Mouse (Mus musculus) urinary bladder, postnatal 10 days (tissue): ENCODE results near the gene Usp54.

Experiments used
- DNase-seq: peaks from one replicate; pipeline ENCODE4 v3.0.0; 2022; ENCODE audit warnings: low spot score

The Usp54 gene

DNA sequence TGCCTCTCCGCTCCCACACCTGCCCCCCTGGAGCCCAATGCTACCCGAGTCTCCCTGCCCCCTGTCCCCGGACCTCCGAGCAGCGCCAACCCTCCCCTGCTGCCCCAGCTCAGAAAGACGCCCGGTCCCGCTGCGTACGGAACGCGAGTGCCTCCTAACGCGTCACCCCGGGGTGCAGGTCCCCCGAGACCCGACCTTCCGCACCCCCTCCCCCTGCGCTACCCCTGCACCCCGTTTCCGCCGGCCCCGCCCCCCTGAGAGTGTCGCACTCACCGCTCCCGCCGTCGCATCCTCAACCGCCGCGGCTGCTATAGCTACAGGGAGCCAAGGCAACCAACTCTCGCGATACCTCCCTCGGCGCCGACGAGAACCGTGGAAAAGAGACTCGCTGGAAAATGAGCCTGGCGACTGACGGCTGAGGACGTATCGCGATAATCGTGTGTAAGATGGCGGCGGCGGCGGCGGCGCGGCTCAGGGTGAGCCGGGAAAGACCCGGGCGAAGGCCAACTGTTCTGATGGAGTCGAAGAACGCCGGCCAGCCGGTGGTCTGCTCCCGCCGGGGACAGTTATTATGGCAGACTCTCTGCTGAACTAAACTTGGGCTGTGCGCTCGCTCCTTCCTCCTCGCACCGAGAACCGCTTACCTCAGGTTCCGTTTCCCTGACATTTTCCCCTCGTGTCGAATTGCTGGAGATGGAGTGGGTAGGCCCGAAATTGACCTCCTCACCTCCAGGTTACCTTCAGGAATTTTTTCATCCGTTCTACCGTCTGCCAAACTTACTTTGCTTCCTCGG is at the start of gene Usp54:
Gene Usp54, minus strand, starts transcription at position 420 of the 794 bp plus-strand sequence.
- peak; percentile 94 for DNase-seq

DNA sequence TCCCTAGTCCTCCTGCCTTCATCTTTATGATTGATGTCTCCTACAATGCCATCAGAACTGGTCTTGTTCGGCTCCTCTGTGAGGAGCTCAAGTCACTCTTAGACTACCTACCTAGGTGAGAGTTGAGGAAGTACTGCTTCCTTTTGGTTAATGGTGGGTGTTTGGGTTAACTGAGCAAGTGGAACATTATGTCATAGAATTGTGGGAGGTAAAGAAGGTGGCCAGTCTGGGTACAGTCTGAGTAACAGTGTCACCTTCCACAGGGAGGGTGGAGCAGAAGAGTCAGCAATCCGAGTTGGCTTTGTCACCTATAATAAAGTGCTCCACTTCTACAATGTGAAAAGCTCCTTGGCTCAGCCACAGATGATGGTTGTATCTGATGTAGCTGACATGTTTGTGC is 48.1 kb upstream of the Usp54 start:
- no peak for DNase-seq

DNA sequence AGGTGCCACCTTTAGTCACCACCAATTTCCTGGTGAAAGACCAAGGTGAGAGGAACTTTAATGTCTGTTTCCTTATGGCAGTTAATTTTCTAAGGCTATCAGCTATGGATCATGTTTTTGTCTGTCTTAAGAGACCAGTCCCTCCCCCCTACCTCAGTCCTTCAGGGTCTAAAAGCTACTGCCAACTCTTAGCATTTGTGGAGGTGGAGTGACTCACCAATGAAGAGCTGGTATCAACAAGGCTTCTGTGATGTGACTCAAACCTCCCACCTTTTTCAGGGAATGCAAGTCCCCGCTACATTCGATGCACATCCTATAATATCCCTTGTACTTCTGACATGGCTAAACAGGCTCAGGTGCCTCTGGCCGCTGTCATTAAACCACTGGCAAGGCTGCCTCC is 45.7 kb upstream of the Usp54 start:
- DNase-seq: no peak

DNA sequence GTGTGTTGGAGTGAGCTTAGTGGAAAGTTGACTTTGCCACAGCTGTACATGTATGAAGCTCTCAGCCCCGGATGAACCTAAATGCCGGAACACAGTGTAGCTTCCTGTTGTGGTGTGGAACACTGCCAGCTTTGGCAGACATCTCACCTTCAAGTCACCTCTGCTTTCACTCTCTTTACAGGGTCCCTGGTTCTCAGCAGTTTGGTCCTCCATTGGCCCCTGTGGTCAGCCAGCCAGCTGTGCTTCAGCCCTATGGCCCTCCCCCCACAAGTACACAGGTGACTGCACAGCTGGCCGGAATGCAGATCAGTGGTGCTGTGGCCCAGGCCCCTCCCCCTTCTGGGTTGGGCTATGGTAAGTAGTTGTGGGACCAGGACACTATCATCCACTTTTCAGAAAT is 41.6 kb upstream of the Usp54 start:
- DNase-seq: no peak

DNA sequence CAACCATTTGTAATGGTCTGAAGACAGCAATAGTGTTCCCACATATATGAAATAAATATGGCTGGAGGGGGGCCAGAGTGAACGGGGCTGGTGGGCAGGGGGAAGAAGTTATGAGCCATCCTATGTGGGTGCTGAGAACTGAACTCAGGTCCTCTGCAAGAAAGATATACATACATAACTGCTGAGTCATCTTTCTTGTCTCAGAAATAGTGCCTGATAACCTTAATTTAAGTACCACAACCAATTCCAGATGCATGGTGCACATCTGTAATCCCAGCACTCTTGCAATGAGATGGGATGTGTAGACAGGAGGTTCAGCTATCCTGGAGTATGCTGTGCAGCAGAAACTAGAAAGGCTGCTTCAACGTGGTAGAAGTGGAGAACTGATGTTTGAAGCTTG is 40.9 kb upstream of the Usp54 start:
- no peak for DNase-seq

DNA sequence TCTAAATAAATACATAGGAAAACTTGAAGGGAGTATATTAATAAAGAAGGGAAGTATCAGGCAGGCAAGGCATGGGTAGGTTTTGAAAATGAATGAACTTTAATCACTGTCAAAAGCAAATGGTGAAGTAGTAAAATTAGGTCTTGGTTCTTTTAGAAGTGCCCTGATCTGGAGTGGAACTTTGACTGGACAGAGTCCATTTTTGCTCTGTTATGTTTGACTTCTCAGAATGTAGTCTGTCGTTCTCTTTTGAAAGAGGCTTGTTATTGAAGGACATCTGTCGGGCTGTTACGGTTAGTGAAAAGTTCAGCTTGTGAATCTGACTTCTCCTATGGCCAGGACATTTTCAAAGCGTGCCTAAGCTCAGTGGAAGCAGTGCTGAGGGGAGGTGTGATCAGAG is 37.0 kb upstream of the Usp54 start:
- no peak for DNase-seq

DNA sequence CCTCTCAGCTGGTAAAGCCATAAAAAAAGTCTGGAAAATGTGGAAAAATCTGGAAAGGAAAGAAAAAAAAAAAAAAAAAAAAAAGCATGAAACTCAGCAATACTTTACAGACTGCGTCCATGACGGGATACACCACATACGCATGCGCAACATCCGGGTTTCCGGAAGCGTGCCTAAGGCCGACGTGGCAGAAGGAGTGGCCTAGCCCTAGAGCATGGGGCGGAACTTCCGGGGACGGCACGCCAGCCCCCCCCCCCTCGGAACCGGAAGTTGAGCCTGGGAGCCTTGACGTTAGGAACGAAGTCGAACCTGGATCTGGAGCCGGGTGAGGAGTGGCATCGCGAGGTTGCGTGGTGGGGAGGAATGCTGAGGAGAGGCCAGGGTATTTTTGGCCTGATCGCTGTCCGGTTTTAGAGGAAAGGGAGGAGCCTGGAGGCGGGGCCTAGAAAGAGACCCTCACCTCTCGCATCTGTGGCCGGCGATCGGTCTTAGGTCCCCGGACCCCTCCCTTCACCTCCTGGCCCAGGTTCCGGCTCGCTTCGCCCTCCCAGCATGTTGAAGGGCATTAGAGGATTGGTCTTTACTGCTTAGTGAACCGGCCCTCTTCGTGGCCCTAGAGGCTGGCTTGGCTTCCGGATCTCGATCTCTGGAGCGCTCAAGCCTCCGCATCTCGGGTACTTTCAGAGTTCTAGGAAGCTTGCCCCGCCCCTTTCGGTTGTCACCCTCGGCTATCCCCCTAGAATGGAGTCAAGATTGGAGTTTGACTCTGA is 33.4 kb upstream of the Usp54 start, which contains the start of gene Sec24c:
Gene Sec24c, plus strand, starts transcription at position 245 of the 770 bp plus-strand sequence.
- DNase-seq: peak; percentile 98

DNA sequence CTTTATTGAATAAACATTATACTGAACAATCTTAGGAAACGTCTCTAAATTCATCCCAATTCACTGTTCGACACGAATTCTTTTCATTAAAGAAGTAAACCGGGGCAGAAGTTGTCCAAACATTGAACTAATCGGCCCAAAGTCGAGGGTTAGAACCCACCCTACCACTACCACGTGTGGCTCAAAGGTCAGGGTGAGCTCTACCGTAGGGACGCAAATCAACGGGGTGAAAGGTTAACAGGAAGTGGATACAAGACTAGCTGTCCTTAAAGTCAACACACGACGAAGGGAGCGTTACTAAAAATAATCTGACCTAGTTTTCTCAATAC is 32.8 kb upstream of the Usp54 start:
- DNase-seq: no peak

DNA sequence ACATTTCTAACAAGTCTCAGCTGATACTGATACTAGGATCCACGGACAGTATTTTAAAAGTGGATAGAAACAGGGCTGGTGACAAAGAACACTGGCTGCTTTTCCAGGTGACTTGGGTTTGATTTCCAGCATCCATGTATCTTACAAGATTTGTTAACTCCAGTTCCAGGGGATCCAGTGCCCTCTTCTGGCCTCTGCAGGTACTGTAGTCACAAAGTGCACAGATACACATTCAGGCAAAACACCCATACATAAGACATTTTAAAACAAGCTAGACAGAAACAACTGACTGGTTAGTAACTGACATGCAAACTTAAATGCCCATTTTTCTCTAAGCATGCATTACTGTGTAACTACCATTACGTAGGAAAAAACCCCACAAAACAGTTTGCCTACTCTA is 32.1 kb upstream of the Usp54 start:
- DNase-seq: no peak

DNA sequence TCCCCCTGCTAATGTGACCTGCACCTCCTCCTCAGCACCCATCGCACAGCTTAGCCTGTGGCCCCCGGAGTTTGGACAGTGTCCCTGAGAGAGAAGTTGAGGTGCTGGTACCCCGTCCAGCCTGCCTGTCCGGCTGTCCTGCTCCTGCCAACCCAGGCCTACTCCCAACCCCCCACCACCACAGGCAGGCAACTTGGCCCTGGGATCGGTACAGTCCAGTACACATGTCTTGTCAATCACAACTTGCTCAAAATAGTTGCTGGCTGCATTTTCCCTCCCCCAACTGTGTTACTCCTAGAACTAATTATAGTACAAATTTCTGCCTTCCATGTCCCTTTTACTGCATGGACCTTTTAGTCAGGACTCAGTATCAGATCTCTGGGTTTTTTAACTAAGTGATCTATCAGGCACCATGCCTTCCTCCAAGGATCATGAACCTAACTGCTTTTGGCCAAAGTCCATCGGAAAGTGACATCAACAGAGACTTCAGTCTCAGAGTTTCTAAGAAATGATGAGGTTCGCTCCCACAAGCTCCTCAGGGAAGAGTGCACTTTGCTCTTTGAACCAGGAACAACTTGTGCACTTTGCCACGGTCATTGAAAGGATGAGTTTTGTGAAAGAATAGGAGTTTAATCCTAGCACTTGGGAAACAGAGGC is 27.4 kb upstream of the Usp54 start, which contains the start of gene Synpo2l:
Gene Synpo2l, minus strand, starts transcription at position 201 of the 657 bp plus-strand sequence.
- no peak for DNase-seq

DNA sequence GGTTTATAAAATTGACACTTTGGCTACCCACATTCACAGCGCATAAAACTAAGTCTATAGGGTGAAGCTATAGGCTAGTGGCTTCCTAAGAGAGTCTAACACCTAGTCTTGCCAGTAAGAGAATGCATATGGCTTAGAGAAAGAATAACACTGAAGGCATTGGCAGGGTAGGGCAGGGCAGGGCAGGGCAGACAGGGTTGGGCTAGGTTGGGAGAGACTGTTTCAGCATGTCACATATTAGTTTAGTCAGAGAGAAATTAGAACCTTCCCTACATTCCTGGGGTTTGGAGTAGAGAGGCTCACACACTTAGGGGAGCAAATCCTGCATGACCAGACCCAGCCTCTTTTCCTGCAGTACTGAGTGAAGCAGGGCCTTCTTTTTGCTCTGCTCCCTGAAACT is 26.6 kb upstream of the Usp54 start:
- no peak for DNase-seq

DNA sequence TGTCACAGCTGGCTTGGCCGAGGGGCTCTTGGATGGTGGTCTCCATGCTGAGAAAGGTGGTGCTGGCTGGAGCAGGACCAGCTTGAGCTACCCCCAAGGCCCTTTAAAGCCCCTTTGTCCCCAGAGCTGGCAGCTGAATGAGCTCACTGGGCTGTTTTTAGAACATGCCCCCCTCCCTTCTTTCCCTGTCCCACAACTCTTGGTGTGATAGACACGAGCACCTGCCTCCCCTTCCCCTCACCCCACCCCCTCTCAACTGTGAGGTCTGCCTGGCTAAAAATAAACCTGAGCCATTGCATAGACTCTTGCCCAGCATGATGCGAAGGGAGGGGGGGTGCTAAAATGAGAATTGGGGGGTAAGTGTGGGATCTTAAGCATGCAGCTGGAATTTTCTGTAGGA is 23.6 kb upstream of the Usp54 start:
- no peak for DNase-seq

DNA sequence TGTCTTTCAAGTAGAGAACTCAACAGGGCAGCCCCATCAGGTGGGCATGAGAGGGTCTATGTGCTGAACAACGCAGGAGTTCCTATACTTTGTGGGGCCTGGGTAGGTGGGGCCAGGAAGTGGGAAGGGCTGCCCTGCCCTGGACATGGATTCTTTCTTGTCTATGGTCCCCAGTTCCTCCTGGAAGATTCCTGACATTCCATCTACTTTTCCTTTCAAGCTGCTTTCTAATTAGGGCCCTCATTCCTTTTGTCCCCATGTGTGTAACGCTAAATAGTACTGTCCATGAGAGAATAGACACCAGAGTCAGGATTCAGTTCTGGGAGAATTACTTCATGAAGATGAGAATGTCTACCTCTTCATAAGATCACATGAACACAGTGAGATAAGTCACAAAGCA is 22.7 kb upstream of the Usp54 start:
- no peak for DNase-seq

DNA sequence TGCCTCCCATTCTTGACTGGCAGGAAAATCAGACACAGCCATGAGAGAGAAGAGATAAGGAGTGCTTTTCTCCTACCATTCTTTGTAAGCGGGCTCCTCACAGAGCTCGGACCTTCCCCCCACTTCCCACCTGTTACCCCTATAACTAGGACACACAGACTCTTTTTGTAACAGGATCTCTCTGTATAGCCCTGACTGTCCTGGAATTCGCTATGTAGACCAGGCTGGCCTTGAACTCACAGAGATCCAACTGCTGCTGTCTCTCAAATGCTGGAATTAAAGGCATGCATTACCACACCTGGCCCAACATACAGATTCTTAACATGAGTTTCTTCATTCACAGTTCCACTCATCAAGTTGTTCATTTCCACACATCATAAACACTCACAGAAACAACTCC is 21.9 kb upstream of the Usp54 start:
- no peak for DNase-seq

DNA sequence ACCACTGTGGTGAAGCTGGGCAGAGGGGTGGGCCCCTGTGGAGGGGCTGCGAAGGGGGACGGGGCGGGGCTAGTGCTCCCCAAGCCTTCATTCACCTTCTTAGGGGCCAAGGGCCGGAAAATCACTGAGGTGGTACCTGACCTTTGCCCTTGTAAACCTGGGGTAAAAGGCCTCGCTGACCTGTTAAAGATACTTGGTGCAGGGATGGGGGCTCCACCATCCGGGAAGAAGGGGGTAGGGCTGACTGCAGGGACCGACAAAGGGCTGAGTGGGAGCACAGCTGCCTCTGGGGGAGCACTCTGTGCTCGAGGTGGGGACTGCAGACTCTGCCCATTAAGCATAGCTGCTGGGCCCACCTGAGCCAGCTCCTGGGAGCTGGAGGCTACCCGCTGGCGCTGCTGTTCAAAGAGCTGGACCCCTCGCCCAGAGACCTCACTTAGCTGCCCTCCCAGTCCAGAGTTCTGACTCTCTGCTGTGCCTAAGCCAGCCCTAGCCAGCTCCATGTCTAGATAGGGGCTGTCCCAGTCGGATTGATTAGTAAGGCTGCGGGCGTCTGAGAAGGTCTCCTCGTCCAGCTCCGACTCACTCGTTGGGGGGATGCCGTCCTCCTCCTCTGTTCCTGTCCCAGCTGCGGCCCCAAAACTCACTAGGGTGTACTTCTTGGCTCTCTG is 20.9 kb upstream of the Usp54 start:
- DNase-seq: no peak

DNA sequence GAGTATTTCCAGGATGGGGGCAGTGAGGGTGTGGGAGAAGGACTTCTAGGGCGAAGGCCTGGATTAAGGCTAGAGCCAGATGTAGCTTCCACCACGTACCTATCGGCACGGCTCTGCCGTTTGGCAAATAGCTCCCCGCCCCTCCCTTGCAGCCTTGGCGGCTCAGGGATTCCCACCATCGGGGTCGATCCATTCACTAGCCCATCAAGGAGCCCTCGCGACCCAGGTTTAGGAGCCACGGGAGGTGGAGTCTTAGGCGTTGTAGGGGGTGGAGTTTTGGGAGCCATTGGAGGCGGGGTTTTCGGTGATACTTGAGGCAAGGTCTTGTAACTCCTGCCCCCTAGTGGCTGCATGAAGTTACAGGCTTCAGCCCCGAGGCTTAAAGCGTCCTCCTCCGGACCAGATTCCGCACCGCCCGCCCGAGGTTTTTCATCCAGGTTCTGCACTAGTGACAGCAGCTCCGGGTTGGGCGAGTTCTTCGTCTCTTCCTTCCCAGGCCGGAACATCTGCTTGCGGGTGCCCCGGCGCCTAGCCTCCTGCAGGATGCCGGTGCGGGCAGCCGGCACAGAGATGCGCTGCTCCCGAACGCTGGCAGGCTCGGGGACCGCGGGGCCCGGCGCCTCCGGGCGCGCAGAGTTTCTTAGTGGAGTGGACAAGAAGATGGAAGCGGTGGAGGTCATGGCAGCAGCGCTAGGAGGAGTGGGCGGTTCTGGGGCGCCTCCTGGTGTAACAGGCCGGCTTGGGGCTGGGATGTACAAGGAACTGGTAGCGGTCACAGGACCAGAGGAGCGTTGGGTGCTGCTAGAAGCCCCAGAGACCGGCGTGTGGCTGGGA is 20.2 kb upstream of the Usp54 start:
- DNase-seq: peak; percentile 63

DNA sequence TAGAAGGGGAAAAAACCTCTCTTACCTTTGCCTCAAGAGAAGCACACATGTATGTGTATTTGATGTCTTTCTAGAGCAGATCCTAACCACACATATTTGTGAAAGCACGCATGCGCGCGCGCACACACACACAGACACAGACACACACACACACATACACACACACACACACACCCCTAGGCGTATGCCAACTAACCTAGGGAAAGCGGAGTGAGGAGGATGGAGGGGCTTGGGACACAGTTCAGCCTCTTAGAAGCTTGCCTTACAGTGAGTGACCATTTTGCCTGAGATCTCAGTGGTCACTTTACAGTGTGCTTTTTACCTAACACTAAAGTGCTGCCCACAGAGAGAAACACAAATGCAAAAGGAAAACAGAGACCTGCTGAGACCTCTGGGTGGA is 18.8 kb upstream of the Usp54 start:
- DNase-seq: no peak

DNA sequence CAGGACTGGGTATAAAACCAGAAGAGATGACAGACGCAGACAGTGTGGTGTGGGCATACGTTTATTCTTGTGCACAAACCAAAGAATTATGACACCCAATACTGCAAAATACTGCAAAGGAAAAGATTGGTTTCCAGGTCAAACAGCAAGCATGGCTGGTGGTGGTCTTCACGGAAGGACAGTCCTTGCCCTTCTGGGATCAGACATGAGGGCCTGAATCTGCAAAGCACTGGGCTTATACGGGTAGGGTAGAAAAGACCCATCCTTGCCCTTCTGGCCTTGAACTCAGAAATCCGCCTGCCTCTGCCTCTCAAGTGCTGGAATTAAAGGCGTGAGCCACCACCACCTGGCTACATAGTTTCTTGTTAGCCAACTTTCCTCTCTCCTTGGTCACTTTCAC is 18.0 kb upstream of the Usp54 start:
- no peak for DNase-seq

DNA sequence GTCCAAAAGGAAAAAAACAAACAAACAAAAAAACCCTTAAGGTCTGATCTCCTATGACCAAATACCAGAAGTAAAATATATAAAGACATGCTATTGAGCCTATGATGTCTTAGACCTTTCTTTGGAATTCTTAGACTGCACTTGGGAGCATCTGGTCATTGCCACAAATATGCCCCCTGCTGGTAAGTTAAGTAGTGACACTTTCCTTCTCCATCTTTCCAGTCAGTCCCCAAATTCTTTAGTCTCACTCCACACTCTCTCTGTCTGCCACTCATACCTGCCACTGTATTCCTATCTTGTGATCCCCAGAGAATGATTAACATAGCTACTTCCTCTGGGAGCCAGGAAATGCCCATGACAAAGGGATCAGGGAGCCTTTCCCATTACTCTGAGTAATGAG is 17.5 kb upstream of the Usp54 start:
- no peak for DNase-seq

DNA sequence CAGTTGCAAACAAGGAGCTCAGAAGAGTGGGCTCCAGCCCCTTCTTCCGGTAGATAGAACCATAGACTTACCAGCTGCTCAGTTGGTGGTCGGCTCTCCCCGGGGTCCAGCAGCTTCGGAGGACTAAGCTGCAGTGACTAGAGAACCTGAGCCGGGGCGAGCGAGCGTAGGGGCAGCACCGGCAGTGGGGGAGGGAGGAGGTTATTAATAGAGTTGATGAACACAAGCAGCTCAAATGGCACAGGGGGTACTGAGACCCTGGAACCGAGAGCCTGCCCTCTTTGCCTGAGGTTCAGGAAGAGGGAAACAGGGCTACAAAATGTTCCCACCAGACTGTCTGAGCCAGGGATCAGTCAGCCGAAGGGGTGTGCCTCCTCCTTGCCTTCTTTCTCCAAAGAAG is 15.5 kb upstream of the Usp54 start, which contains the start of gene Myoz1:
Gene Myoz1, minus strand, starts transcription at position 180 of the 400 bp plus-strand sequence.
- DNase-seq: no peak

DNA sequence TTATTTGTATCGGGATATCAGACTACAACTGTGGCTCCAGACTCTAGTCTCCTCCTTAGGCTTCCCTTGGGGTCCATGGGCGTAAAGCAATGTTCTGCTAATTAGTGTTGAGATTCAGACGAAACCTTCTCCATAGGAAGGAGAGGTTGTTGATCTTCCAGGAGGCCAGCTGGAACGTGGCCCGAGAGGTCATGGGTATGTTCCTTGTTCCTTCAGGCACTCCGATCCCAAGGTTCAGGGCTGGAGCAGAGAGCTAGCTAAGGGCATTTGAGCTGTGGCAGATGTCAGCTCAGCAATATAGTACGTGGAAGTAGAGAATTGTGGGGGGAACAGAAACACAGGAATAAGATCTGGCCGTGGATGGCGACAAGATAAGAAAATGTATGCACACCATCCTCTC is 14.9 kb upstream of the Usp54 start:
- DNase-seq: no peak
